Mouse (Mus musculus): Measurements from ENCODE around the gene Myo1e.
"Not testable (repeated sequence)": the region's sequence is repeated elsewhere in the genome, so short reads cannot be mapped to it uniquely, and the experiment has no call there.

Gene Myo1e

DNA sequence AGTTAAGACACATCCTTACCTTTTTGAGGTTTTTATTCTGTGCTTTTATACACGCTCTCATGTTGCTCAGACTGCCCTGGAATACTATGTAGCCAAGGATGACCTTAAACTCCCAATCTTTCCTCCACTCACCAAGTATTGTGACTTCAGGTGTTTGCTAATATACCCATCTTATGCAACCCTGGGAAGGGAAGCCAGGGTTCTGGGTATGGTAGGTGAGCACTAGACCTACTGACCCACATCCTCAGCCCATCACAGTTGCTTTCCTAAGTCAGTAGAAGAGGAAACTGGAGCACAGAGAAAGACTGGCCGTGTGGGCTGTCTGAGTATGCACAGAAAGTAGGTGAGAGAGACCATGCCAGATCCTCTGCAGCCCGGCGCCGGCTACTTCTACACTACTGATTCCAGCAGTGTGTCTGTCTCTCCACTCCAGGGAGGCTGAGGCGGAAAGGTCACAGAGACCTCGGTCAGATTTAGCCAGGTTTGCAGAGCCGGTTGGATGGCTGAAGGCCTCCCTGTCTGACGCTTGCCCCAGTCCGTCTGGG is 44.4 kb downstream of the Myo1e start:
- DNase-seq (ENCODE audit: low read depth) = no peak

DNA sequence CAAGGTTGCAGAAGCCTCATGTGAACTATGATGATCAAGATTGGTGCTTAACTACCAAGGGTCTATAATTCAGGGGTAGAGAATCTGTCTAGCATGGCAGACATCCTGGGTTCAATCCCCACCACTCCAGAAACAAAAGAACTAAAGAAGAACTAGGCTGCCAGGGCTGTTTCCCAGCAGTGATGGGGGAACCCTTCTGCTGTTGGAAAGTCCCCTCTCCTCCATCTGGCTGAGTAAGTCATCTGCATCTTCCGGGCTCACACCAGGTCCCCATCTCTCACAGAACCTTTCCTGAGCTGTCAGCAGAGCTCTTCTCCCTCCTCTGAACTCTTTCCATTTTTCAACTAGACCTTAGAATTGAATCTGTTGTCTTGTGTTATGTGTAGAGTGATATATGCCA is 45.9 kb downstream of the Myo1e start:
- DNase-seq (ENCODE audit: low read depth) = no peak

- no peak for DNase-seq (ENCODE audit: low read depth)
Measured at GRCm38 (mm10) chr9:70255005-70255404, 47.9 kb downstream of the Myo1e start.

DNA sequence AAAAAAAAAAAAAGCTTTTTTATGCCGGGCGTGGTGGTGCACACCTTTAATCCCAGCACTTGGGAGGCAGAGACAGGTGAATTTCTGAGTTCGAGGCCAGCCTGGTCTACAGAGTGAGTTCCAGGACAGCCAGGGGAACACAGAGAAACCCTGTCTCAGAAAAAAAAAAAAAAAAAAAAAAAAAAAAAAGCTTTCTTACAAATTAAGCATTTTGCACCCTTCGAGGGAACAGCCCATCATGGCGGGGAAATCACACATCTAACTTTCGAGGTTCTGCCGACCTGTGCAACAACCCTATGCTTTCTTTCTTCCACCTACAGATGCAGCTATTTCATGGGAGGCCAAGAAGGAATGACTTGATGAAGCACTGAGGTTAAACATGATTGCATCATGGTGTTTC is 48.9 kb downstream of the Myo1e start:
- DNase-seq (ENCODE audit: low read depth) = not testable (repeated sequence)

DNA sequence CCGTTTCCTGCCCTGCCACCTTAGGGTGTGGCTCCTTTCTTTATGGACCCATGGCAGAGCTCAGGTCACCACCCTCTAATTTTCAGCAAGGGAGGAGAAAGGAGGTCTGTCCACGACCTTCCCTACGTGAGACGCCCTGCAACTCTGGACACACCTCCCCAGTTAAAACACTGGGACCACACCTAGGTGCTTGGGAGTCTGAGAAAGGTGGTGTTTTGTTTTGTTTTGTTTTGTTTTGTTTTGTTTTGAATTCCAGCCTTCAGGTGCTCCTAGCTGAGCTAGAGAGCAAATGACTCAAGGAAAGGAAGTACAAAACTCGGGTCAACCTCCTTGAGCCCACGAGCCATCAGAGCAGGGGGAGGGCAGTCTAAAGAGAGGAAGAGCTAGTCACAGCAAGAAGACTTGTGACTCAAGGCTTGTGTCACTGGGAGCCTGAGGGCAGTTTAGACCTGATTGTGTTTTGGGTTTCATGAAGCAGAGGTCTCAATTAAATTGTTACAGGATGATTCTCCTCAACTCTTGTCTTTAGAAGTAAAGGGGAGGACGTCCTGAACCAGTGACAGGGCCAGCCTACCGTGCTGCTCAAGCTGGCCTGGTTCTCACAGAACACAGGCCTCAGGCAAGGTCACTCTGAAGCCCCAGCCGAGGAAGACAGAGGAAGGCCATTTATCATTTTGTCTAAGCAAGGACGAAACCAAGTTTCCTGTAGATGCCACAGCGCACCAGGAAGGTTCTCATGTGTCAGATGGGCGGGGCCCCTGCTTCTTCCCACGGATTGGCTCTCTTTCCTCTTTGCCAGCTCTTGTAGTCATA is 50.3 kb downstream of the Myo1e start:
- DNase-seq (ENCODE audit: low read depth) = no peak

DNA sequence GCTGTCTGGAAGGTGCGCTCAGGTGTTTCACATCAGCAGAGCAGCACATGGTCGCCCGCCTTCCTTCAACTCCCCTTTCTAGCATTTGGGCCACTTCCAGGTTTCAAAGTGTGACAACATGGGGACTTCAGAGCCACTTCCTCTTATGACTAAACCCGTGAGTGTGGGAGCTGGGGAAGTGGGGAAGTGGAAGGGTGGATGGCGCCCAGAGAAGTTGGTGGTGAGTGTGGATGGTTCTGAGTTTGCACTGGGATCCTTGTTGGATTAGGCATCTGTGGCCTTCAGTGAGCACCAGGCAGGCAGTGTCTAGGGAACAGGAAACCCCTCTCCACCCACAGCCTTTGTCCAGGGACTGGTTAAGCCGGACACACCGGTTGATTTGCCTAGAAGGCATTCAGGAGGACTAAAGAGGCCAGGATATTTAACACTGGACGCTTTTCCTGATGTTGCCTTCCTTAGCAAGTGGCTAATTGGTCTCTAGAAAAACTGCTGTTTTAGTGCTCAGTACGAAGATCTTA is 53.2 kb downstream of the Myo1e start:
- DNase-seq (ENCODE audit: low read depth) = no peak

DNA sequence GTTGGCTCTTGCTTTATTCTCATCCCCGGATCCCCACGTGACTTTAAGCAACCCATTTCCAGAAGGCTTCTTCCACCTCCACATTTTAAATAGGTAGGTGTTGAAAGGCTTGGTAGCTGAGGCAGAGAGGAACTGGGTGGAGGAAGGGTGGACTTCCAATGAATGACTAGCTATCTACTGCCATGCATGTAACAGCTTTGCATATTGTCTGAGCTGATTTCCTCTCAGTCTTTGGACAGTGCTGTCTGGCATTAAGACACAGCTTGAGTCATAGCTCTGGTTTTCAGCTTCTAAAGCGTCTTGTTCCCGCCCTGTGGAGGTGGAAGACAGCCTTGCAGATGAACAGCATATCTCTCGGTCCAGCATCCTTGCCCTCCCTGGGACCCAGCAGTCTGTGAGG is 54.5 kb downstream of the Myo1e start:
- DNase-seq (ENCODE audit: low read depth) = no peak

DNA sequence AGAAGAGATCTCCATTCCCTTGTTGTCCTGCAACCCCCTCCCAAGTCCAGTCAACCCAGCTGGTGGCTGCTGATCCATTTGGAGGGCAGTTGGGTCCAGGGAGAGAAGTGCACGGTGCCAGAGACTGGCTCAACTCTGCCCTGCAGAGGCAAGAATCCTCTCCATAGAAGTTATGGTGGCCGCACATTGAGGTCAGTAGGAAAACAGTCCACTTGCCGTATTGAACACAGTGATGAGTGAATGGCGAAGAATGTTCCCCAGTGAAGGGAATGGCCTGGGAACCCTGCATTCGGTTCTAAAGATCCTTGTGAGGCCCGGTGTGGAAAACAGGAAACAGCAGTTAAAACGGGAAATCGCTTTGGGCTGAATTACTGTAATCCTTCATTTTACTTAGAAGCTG is 56.0 kb downstream of the Myo1e start:
- DNase-seq (ENCODE audit: low read depth) = no peak

DNA sequence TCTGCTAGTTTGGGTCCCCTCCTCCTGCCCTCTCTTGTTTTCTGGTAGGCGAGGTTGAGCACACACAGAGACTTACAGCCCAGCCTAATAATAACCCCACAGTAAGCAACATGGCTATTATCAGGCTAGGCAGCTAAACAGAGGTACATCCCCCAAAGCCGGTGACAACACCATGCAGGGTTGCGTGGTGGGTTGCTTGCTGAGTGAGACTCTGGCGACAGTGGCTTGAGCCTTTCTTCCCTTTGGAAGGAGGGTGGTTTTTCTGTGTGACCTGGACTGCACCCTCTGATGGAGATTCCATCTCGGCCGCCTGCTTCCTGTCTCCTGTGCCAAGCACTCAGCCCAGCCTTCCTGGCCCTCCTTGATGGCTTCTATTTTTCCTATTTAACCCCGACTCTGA is 56.6 kb downstream of the Myo1e start:
- DNase-seq (ENCODE audit: low read depth) = no peak

DNA sequence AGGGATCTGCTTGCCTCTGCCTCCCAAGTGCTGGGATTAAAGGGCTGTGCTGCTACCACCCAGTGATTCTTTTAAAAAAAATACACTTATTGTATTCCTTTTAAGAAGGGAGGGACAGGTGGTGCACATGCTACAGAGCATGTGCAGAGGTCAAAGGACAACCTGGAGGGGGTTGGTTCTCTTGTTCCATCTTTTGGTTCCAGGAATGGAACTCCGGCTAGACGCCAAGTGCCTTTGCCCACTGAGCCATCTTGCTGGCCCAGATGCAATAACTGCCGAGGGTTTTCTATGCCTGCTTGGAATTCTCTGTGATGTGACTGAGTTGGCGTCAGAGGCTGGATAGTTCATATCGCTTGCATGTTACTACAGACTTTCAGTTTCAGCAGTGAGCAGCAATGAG is 58.4 kb downstream of the Myo1e start:
- DNase-seq (ENCODE audit: low read depth) = no peak

DNA sequence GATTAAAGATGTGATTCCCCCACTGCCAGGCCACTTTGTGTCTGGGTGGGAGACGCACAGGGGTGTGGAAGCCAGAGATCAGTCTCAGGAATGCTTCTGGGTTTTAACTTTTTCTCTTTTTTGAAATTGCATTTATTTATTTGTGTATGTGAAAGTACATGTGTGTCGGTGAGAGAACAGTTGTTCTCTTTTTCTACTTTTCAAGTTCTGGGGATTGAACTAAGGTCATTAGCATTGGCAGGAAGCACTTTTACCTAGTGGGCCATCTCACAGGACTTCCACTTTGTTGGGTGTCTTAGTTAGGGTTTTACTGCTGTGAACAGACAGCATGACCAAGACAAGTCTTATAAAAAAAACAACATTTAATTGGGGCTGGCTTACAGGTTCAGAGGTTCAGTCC is 59.0 kb downstream of the Myo1e start:
- no peak for DNase-seq (ENCODE audit: low read depth)

- no peak for DNase-seq (ENCODE audit: low read depth)
Measured at GRCm38 (mm10) chr9:70267108-70267507, 60.0 kb downstream of the Myo1e start.

DNA sequence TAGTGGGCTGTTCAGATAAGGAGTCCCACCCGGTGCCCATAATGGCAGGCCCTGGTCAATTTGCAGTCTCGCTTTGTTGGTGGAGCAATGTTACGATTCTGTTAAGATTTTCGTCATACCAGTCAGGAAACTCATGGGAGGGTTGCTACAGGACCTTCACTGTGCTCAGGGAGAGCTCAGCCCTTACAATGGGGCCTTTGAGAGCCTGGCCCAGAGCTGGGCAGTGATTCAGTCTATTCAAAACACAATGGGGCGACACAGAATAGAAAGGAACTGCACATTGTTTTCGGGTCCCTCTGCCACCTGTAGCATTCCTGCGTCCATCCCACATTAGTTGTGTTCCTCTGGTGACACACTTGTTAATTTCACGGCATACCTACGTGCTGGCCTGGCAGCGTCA is 62.2 kb downstream of the Myo1e start:
- no peak for DNase-seq (ENCODE audit: low read depth)

DNA sequence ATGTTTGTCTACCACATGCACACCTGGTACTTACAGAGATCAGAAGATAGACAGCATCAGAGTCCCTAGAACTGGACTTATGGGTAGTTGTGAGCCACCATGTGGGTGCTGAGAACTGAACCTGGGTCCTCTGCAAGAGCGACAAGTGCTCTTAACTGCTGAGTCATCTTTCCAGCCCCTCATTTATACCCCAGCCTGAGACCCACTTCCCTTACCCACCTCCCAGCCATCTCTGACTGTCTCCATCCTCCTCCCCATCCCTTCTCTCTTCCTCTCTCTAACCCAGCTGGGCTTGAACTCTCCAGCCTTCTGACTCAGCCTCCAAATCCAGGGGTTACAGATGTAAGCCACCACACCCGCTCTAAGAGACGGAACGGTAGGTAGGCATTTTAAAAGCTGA is 63.3 kb downstream of the Myo1e start:
- DNase-seq (ENCODE audit: low read depth) = no peak

DNA sequence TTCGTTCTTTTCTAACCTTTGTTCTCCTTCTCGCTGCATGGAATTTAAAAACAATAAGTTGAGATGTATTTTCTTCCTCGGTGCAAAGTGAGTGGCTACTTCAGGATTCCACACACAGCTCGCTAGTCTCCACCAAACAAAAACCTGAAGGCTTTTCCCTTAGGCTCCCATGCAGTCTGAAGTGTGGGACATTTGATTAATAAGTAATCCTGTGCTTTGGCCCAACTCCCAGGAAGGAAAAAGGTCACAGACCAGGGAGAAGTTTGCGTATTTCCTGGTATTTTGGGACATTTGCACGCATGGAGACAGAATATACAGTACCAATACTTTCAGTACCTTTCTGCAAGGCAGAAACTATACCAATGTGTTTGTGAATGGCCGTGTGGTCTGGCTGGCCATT is 64.0 kb downstream of the Myo1e start:
- DNase-seq (ENCODE audit: low read depth) = no peak

DNA sequence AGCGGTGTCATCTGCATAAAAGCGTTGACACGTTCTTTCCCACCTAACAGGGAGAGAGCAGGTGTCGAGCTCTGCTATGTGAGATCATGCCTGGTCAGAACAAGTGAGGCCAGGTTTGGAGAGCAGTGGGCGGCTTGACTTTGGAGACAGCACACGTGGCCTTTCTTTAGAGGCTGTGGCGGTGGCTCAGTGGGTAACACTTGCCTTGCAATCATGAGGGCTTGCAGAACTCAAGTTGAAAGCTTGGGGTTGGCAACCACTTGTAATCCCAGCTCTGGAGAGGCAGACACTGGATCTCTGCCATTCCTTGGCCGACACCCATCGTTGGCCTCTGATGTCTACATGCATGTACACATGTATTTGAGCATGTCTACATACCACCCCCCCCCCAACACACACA is 64.5 kb downstream of the Myo1e start:
- DNase-seq (ENCODE audit: low read depth) = no peak

GRCm38 (mm10) chr9:70274071-70274470 is 66.9 kb downstream of the Myo1e start:
- DNase-seq (ENCODE audit: low read depth) = no peak

DNA sequence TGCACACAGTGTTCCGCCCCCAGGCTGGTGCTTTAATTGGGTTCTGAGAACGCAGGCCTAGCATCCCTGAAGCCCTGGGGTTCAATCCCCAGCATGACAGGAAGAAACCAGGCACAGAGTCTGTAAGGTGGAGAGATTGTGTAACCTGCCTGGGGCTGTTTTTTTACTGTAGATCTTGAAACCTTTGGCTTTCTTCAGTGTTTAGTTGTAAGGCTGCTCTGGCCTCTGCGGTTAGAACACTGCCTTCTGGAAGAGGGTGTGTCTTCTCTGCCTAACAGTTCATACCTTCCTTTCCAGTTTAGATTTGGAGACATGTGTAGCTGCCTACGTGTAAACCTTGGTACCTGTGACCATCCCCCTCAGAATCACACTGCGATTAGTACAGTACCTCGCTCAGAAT is 67.3 kb downstream of the Myo1e start:
- DNase-seq (ENCODE audit: low read depth) = no peak

GRCm38 (mm10) chr9:70274887-70275555 is 67.9 kb downstream of the Myo1e start:
- DNase-seq (ENCODE audit: low read depth) = no peak

GRCm38 (mm10) chr9:70277076-70277475 is 69.9 kb downstream of the Myo1e start:
- no peak for DNase-seq (ENCODE audit: low read depth)

GRCm38 (mm10) chr9:70277529-70277982 is 70.4 kb downstream of the Myo1e start:
- DNase-seq (ENCODE audit: low read depth) = no peak

GRCm38 (mm10) chr9:70281407-70281806 is 74.3 kb downstream of the Myo1e start:
- no peak for DNase-seq (ENCODE audit: low read depth)

- no peak for DNase-seq (ENCODE audit: low read depth)
Measured at GRCm38 (mm10) chr9:70282107-70282506, 75.0 kb downstream of the Myo1e start.
